Mouse (Mus musculus): Measurements from ENCODE around the gene Ndrg4.

Gene Ndrg4

DNA sequence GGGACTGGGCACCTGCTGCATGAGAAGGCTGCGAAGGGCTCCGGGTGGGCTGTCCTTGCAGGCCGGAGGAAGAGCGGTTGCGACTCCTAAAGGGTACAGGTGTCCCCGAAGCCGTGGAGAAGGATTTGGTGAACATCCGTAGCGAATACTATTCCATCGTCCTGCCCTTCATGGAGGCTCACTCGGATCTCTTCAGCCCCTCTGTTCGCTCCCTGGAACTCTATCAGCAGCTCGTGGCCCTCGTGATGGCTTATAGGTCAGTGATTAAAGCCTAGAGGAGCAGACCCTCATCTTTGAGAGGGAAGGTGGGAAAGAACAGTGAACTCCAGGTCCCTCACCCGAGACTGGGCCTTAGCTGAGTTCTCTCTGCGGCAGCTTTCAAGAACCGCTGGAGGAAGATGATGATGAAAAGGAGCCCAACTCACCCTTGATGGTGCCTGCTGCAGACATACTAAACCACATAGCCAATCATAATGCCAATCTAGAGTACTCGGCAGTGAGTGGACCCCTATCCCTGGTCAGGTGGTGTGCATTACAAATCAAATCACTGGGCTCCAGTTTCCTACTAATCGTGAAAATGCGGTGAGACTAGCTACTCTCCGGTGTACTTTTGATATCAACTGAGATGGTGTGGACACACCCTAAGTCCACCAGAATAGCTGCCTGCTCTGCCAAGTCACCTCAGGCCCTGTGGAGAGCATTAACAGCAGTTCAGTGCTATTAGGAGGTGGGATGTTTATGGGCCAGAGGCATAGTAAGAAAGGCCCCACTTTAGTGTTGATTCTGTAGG lies 40.0 kb downstream of the Ndrg4 start:
- peak in 1 of 2 experiments; percentile 54 for DNase-seq (ENCODE audit: low spot score in 2 of 2)

DNA sequence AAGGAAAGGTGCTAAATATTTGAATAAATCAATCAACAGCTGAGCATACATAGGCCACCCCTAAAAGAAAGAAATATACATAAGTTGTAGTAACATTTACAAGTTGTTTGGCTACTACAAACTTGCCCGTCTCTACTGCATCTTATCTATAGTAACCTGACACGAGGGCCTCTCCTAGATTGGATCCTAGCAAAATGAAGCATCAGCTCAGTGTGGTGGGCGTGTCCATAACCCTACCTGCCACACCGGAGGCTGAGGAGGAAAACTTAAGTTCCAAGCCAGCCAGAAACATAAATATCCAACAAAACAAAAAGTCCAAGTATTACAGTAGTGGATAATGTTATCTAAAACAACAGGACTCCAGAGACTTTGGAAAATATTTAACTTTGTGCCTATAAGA lies 50.8 kb downstream of the Ndrg4 start:
- DNase-seq (ENCODE audit: low spot score in 2 of 2), result no peak

DNA sequence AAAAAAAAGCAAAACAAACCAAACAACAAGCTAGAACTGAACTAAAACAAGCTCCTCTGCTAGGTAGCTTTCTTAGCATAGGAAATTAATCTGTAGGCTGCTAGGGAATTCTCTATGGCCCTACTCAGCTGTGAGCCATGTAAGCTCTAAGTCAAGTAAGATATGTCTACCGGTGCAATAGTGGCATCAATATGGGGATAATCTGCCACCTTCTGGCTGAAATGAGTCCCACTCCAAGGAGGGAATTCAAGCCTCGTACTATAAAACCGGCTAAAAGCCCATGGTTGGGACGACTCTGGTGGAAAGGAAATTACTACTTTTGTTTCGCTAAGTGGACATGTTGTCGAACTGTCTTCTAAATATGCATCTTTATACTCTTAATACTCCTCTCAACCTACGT lies 61.8 kb downstream of the Ndrg4 start:
- peak in 1 of 2 experiments; percentile 30 for DNase-seq (ENCODE audit: low spot score in 2 of 2)

DNA sequence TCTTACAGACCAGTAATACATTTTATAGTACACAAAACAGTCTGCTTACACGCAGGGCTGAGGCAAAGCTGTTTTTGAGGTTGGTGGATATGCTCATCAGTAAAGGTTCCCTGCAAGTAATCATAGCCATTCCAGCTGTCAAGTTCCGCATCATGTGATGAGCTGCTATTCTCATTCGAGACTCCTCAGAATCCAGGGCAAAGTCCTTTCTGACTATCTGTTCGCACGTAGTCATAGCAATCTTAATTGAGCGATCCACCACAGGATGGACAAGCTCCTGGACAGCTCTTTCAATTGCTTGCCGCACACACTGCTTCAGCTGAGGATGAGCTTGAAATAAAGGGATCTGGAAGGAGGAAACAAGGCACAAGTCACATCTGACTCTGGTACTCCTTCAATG lies 65.0 kb downstream of the Ndrg4 start:
- DNase-seq (ENCODE audit: low spot score in 2 of 2), result no peak

GRCm38 (mm10) chr8:95748028-95748427 lies 71.2 kb downstream of the Ndrg4 start:
- DNase-seq (ENCODE audit: low spot score in 2 of 2), result no peak

- DNase-seq (ENCODE audit: low spot score in 2 of 2), result no peak
These were observed 75.1 kb downstream of the Ndrg4 start for GRCm38 (mm10) chr8:95751924-95752323.

DNA sequence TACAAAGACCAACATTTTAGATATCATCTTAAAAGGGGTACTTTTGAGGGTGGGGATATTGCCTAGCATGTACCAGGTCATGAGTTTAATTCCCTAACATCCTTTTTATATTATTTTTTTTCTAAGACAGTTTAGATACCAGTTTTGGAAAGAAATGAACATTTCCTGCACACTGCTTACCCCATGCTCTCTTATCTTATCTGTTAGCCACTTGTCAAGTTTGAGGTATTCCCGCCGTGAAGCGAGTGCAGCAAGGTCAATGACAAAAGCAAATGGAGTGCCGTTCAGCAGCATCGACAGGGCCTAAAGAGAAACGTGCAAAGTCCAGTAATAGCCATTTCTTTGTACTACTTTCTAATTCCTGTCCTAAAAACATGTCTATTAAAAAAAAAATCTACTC lies 83.5 kb downstream of the Ndrg4 start:
- no peak for DNase-seq (ENCODE audit: low spot score in 2 of 2)

- no peak for DNase-seq (ENCODE audit: low spot score in 2 of 2)
These were observed 87.4 kb downstream of the Ndrg4 start for GRCm38 (mm10) chr8:95764133-95764532.

All from right cerebral cortex, postnatal 10 days (tissue).